Mouse (Mus musculus): Measurements from ENCODE around the gene Gmeb2.

- TF ChIP-seq CTCF (IDR thresholded peaks at IDR 0.05; ENCODE audit: low read depth, low read length) (peak; percentile 47), POLR2A (IDR thresholded peaks at IDR 0.05; ENCODE audit: extremely low read depth, insufficient read depth, low read length) (no peak)
Observed at GRCm38 (mm10) chr2:181235681-181236566, 51.9 kb downstream of the Gmeb2 start.

All from liver, adult 2 months (tissue).